Mouse (Mus musculus): ENCODE measurements at regions not wholly inside any gene's neighbourhood (a gene's known extent, or its start where the extent isn't known, plus 50 kb on each side); places are given as distances from the start of the nearest gene placed in this dataset.

DNA sequence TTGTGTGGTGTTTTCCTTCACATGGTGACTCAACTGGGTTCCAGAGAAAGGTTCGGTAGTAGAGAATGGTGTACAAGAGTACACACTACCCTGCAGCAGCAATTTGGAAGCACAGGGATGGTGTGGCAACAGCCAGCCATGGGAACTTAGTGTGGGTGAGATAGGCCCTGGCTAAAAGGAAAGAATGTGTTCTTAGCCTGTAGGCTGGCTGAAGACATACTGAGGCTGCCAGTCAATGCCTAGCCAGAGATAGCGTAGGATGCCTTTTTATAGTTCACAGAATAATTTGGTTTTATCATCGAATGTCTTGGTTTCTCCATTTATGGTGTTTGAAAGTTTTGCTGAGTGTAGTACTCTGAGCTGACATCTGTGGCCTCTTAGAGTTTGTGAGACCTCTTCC lies 130.1 kb upstream of the Btg1 start:
- no peak for ATAC-seq (replicated peaks in 1 of 2; ENCODE audit: insufficient read depth in 1 of 2, low FRiP score in 2 of 2, low TSS enrichment in 1 of 2, low read depth in 1 of 2, poor library complexity in 2 of 2, severe bottlenecking in 2 of 2)

DNA sequence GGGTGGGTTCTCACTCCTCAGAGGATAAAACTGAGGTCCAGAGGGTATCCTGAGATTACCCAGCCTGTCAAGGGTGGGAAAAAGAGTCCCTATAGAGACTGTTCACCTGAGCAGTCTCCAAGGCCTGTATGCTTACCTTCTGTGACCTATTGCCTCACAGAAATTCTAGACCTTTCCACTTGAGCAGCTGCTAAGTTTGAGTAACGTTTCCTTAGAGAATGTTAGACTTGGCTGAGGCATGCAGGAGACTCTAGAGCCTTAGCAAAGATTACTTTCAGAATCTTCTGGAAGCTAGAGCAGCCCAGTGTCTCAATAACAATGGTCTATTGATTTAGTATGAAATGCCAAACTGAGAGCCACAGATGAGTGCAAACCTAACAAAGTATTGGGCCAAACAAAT lies 123.1 kb upstream of the Btg1 start:
- no peak for ATAC-seq (replicated peaks in 1 of 2; ENCODE audit: insufficient read depth in 1 of 2, low FRiP score in 2 of 2, low TSS enrichment in 1 of 2, low read depth in 1 of 2, poor library complexity in 2 of 2, severe bottlenecking in 2 of 2)

DNA sequence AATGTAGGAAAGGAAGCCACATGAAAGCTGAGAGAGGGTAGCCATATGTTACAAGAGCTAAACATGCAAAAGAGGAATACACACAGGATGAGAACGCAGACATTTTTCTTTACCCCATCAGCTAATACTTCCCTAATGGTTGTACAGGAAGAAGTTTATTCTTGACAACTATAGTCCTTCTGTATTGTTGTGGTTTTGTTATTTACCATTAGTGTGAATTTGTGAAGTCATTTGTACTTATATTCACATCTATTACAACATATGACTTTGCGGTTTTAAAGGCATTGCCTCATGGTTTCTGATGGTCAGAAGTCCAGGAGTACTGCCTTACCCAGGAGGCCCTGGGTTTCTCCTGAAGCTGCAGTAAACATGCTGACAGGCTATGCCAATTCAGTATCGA lies 120.1 kb upstream of the Btg1 start:
- peak in 1 of 2 experiments; percentile 21; a peak in 1 of 4 replicates for ATAC-seq (replicated peaks in 1 of 2; ENCODE audit: insufficient read depth in 1 of 2, low FRiP score in 2 of 2, low TSS enrichment in 1 of 2, low read depth in 1 of 2, poor library complexity in 2 of 2, severe bottlenecking in 2 of 2)

DNA sequence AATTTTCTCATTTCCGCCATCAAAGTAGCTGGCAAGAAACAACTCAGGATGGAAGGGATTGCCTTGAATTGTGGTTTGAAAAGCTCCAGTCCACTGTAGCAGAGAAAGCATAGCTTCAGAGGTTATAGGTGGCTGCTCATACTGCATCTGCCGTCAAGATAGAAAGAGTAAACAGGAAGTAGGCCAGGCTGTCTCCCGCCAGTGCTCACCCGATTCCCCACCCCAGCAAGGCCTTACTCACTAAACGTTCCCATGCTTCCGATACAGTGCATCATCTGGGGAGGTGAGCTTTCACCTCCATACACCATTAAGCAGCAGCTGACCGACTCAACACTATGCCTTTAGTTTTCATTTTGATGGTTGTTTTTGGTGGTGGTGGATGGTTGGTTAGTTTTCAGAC lies 119.3 kb upstream of the Btg1 start:
- ATAC-seq (replicated peaks in 1 of 2; ENCODE audit: insufficient read depth in 1 of 2, low FRiP score in 2 of 2, low TSS enrichment in 1 of 2, low read depth in 1 of 2, poor library complexity in 2 of 2, severe bottlenecking in 2 of 2), result no peak

DNA sequence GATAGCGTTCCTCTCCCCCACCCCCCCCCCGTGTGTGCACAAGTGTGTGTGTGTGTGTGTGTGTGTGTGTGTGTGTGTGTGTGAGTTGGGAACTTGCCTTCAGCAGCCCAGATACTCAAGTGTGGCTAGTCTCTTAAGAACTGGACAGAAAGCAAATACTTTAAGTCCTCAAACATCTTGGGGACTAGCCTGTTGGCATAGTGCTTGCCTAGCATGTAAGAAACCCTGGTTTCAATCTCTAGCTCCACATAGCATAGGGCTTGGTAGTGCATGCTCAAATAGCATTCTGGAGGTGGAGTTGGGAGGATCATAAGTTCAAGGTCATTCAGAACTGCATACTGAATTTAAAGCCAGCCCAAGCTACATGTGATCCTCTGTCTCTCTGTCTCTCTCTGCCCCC lies 117.5 kb upstream of the Btg1 start:
- no peak for ATAC-seq (replicated peaks in 1 of 2; ENCODE audit: insufficient read depth in 1 of 2, low FRiP score in 2 of 2, low TSS enrichment in 1 of 2, low read depth in 1 of 2, poor library complexity in 2 of 2, severe bottlenecking in 2 of 2)

DNA sequence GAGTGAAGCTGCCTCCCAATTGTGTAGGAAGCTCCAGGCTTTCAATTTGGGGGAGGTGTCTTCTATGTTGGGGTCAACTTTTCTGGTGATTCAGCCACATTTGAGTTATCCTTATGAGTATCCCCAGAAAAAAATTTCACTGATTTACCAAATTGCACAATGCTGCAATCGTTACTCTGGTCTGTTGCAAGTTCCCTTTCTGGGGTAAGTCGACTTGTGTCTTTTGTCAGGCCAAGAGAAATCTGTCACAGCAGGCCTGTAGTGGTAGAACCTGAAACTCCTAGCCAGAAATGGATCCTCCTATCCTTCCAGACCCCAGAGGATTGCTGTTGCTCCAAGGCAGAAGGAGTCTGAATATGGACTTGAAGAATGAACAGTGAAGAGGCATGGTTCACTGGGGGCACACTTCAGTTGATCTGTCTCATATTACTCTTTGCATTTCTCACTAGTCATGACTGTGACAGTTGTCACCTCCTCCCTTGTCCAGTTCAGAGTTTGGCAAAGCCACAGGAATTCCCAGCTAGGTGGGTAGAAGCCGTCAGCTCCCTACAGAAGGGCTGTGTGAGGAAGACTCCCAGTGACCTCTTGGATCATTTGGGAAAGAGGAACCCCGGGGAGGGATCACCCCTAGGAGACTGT lies 114.6 kb upstream of the Btg1 start:
- ATAC-seq (replicated peaks in 1 of 2; ENCODE audit: insufficient read depth in 1 of 2, low FRiP score in 2 of 2, low TSS enrichment in 1 of 2, low read depth in 1 of 2, poor library complexity in 2 of 2, severe bottlenecking in 2 of 2), result peak in 1 of 2 experiments; percentile 58; a peak in 1 of 4 replicates

DNA sequence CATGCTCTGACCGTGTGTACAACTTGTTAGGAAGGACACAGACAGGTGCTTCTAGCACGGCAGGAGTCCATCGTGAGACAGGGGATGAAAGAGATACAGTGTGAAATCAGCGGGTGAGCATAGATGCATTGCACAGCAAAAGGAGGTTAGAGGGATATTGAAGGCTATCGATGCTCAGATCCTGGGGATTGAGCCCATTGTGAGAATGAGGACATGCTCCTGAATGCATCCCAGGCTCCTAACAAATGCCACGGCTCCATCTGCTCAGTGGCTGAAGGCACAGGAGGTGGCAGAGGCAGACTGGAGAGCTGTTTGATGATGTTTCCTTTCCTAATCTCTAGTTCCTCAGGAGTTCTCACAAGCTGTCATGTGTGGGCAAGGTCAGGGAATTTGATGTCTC lies 114.1 kb upstream of the Btg1 start:
- no peak for ATAC-seq (replicated peaks in 1 of 2; ENCODE audit: insufficient read depth in 1 of 2, low FRiP score in 2 of 2, low TSS enrichment in 1 of 2, low read depth in 1 of 2, poor library complexity in 2 of 2, severe bottlenecking in 2 of 2)

DNA sequence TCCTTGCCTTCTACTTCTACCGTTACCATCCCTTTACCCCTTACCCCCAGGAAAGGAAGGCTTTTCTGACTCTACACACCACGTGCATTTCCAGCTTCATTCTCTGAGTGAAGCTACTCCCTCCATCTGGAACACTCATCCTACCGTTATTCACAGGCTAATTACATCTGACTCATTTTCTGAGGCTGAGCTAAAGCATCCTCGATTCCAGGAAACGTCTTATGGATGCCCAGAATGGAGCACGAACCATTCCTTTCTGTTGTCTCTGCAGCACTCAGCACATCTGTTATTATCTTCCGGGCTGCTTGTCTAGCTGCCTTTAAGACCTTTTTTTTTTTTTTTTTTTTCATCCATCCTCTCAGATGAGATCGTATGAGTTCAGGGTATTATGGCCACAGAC lies 112.5 kb upstream of the Btg1 start:
- no peak for ATAC-seq (replicated peaks in 1 of 2; ENCODE audit: insufficient read depth in 1 of 2, low FRiP score in 2 of 2, low TSS enrichment in 1 of 2, low read depth in 1 of 2, poor library complexity in 2 of 2, severe bottlenecking in 2 of 2)

DNA sequence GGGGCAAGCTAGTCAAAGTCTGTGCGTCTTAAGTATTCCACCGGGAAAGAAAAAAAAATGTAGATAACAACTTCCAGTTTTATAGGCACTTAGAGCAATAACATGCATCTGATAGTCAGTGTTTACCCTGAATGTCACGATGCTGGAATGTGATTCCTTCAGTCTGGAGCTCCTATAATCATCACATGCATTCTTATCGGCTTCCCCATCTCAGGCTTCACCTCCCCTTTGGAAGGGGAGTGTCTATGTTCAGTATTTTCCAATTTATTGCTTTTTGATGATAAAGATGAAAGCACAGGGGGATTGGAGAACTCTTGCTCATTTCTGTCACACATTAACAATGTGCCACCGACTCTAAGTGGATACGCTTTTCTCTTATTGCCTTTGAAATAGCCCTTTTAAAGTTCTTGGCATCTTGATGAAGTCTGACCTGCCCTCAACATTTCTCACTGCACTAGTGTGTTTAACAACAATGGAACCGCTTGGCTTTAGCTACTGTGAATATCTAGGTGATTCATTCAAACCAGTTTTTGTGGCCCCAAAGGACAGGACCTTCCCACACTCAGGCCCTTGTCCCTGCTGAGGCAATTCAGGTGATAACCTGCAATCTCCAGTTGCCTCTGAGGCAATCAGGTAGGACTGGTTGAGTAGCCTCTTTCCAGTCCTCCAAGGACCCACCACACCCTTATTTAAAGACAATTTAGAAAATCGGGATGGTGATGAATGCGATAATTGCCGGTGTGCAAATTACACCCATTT lies 101.5 kb upstream of the Btg1 start:
- no peak for ATAC-seq (replicated peaks in 1 of 2; ENCODE audit: insufficient read depth in 1 of 2, low FRiP score in 2 of 2, low TSS enrichment in 1 of 2, low read depth in 1 of 2, poor library complexity in 2 of 2, severe bottlenecking in 2 of 2)

DNA sequence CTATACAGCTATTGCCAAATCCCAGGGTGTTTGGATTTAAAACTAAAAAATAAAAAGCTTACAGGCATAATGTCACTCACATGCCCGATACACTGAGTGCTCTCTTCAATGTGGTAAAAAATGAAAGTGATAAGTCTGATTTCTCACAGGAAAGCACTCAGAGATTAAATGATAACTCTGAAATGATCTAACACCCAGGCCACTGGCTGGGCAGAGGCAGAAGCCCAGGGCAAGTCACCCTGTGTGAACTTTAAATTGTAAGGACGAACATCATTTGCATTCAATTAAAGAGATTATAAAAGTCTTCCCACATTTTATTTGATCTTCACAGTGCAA lies 100.9 kb upstream of the Btg1 start:
- no peak for ATAC-seq (replicated peaks in 1 of 2; ENCODE audit: insufficient read depth in 1 of 2, low FRiP score in 2 of 2, low TSS enrichment in 1 of 2, low read depth in 1 of 2, poor library complexity in 2 of 2, severe bottlenecking in 2 of 2)

DNA sequence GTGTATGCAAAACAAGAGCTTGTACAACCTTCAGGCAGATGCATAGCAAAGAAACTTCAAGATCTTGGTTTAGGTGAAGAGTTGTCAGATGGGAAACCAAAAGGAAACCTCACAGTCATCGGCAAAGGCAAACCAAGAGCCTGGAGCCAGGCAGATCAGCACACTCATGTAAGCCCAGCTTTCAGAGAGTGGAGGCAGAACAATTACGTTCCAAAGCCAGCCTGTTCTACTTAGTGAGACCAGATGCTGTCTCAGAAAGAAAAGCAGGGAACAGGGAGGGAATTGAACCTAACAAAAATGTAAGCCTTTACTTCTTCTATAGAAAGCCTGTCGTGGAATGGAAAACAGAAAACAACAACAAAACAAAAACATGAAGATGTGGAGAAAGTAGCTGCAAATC lies 97.4 kb upstream of the Btg1 start:
- no peak for ATAC-seq (replicated peaks in 1 of 2; ENCODE audit: insufficient read depth in 1 of 2, low FRiP score in 2 of 2, low TSS enrichment in 1 of 2, low read depth in 1 of 2, poor library complexity in 2 of 2, severe bottlenecking in 2 of 2)

DNA sequence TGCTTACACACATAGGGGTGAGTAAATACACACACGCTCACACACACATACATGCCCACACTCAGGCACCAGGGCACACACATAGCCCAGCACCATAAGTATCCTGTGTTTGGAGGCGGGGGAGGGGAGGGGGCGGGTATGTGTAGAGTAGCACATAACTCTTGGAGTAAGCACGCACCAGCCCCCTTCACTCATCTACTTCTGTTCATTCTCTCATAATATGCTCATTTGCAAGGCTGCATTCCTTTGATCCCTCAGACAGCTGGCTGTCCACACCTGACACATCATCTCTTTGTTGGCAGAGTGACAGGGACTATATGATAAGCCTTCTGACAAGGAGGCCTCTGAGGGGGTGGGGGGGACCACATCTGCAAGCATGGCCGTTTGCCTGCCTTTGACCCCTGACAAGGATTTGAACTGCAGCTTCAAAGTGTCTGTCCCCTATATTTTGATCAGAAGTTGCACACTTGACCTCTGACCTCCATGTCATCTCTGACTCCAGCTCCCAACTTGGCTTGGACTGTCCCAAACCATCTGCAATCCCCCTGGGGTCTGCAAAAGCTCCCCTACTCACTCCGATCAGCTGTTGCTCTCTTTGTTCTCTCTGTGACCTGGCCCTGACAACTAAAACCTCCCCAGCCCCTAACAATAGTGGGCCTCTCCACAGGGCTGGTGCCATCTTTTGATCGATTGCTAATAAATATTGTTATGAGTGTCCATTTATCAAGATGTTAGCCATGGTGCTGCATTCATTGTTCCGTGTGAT lies 95.6 kb upstream of the Btg1 start:
- no peak for ATAC-seq (replicated peaks in 1 of 2; ENCODE audit: insufficient read depth in 1 of 2, low FRiP score in 2 of 2, low TSS enrichment in 1 of 2, low read depth in 1 of 2, poor library complexity in 2 of 2, severe bottlenecking in 2 of 2)

DNA sequence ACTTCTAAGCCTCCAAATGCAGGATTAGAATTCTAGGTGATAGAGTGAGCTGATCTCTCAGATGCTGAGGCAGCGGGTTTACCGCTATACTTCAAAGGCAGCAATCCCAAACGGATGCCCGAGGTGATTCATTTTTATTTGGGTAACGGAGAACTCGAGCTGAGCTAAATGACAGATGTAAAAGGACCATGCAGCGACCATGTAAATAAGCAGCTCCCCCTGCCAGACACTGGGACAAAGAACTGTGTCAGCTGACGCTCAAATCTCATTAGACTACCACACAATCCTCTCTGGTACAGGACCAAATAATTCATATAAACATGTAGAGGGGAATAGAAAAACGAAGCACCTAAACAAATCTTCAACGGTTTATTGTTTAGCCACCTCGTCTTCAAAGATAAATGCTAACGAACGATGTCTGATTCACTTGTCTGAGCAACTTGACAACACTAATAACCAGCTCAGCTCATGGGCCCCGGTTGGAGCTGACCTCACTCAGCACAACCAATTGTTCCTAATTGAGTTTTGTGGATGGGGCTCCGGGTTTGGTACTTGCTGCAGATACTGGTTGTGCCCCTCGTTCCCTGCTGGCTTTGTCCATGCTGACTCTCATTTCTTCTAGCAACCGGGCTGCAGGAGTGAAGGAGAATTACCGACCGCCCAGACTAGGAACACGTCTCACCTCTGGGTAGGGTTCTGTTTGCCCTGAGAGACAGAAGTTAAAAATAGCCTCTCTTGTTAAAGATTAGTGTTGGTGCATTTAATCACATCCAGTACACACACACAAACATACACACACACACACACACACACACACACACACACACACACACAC lies 92.6 kb upstream of the Btg1 start:
- ATAC-seq (replicated peaks in 1 of 2; ENCODE audit: insufficient read depth in 1 of 2, low FRiP score in 2 of 2, low TSS enrichment in 1 of 2, low read depth in 1 of 2, poor library complexity in 2 of 2, severe bottlenecking in 2 of 2), result no peak

DNA sequence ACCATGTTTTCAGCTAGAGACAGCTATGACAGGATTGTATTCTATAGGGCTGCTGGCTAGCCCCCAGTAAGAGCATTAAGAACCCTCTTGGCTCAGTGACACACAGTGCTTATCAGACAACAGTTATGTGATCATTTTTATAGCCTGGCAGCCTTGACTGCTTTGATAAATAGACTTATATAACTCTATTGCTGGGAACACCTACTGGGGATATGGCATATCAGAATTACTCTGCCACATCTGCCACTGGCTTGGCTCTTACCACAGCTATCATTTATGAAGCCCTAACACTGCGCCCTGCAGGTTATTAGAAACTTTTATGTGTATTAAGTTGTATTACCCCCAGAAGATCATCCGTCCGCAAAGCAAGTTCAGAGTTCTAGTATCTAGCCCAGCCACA lies 88.9 kb upstream of the Btg1 start:
- no peak for ATAC-seq (replicated peaks in 1 of 2; ENCODE audit: insufficient read depth in 1 of 2, low FRiP score in 2 of 2, low TSS enrichment in 1 of 2, low read depth in 1 of 2, poor library complexity in 2 of 2, severe bottlenecking in 2 of 2)

DNA sequence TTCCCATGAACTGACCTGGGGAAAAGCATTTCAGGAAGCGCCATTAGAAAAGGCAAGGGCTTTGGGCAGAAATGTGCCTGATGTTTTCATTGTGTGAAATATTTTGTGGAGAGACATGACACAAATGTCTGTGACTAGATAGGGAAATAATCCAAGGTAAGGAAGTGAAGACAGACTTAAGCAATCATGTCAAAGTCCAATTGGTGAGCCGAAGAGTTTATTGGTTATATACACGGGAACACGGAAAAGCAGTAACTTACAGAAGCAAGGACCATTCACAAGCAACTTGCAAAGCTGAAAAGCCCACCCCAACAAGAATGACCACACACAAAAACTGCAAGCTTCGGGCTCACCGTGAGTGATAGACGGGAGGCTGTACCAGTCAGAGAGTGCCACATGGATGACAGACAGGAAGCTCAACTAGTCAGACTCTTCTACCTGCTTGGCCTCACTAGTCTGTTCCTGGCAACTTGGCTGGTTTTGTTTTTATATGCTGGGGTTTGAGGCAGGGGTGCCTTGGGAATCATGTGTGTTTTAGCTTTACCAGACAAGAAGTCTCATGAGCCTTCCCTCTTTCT lies 82.2 kb upstream of the Btg1 start:
- no peak for ATAC-seq (replicated peaks in 1 of 2; ENCODE audit: insufficient read depth in 1 of 2, low FRiP score in 2 of 2, low TSS enrichment in 1 of 2, low read depth in 1 of 2, poor library complexity in 2 of 2, severe bottlenecking in 2 of 2)

DNA sequence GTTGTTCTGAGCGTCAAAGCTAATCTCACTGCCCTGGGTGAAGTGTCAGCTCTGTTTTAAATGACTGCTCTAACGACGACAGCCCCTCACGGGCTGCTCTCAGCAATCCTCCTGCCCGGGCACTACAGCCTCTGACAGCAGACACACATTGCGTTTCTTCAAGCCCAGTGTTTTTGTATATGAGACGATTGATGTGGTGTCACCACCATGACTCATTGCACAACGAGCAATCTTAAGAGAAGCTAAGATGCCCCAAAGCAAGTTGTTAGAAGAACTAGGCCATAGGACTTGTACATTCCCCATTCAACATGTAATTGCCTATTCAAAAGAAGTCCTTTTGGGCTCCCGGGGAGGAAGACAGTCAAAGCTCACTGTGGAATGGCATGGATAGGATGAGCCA lies 81.3 kb upstream of the Btg1 start:
- no peak for ATAC-seq (replicated peaks in 1 of 2; ENCODE audit: insufficient read depth in 1 of 2, low FRiP score in 2 of 2, low TSS enrichment in 1 of 2, low read depth in 1 of 2, poor library complexity in 2 of 2, severe bottlenecking in 2 of 2)

DNA sequence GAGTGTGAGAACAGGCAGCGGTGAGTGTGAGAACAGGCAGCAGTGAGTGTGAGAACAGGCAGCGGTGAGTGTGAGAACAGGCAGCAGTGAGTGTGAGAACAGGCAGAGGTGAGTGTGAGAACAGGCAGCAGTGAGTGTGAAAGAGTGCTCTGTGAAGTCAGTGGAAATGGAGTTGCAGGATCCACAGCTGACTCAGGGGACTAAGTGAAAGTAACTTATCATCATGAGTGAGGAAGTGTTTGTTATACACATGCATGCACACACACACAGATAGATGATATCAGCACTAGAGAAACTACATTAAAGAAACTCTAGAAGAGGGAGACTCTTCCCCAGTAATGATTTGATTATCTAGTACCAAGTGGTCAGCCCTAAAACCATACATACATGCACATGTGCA lies 76.0 kb upstream of the Btg1 start:
- no peak for ATAC-seq (replicated peaks in 1 of 2; ENCODE audit: insufficient read depth in 1 of 2, low FRiP score in 2 of 2, low TSS enrichment in 1 of 2, low read depth in 1 of 2, poor library complexity in 2 of 2, severe bottlenecking in 2 of 2)

Measured in hematopoietic stem cell, adult 5-6 weeks (primary cell).